Mouse (Mus musculus) heart, postnatal 0 days (tissue): ENCODE measurements around the gene Mrps26.

Experiments used
- CTCF ChIP-seq: IDR thresholded peaks from 2 replicates; pipeline ENCODE4 v1.5.1; 2016; ENCODE audit warnings: antibody characterized with exemption, control low read depth, low read depth
- EP300 ChIP-seq: IDR thresholded peaks from 2 replicates; pipeline ENCODE4 v1.6.1; 2016; ENCODE audit warnings: antibody characterized with exemption, low read depth

DNA sequence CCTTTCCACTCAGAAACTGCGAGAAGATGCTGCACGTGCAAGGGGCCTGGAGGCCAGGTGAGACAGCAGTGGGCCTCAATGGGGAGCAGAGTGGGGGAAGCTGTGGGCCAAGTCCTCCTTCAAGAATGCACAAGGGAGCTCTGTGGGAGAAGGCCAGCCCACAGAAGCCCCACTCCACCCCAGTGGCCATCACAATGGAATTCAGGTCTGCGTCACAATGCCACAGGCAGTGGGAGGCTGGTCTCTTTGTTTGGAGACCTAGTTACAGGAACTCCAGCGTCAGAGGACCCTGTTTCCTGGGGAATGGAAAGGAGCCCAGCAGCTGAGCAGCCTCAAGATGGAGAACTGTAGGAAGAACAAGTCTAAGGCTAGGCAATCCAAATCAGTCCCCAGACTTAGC lies 25.6 kb downstream of the Mrps26 start:
- TF ChIP-seq CTCF (no peak), EP300 (no peak)
